Mouse (Mus musculus): ENCODE results near the gene Mthfr. TPM values are rescaled to one million over a fixed set of nuclear protein-coding genes. Genes with fewer than 3 reads are reported as not detected.
A peak's percentile ranks its signal among the peaks of the same experiment; 100 is the strongest.

Gene Mthfr
- polyA plus RNA-seq, 1 experiment from 2014 or later, result 4.5 TPM

- no peak overlapping the region for H3K27ac ChIP-seq (ENCODE audit: low read depth)
- no peaks in the 10 kb centered on the region for H3K36me3 ChIP-seq (replicated peaks; ENCODE audit: insufficient read depth, low read length)
- no peaks in the 10 kb centered on the region for H3K9me3 ChIP-seq (ENCODE audit: low read length)
- H3K4me3 ChIP-seq (ENCODE audit: low read depth, low read length), result no peak overlapping the region
- no peak for DNase-seq
- H3K4me1 ChIP-seq (ENCODE audit: insufficient read depth), result peaks cover 4% of the 10 kb centered on the region; the same call in 1 of the 2 replicates
- no peaks in the 10 kb centered on the region for H3K27me3 ChIP-seq (ENCODE audit: insufficient read depth, low read length)
- H3K9ac ChIP-seq (replicated peaks), result no peak overlapping the region
- WGBS (ENCODE audit: insufficient replicate concordance), result 79% methylated on average over 3 of the region's 3 CpGs
- H3K4me2 ChIP-seq (ENCODE audit: low read depth, low read length), result no peak overlapping the region
- no peak for TF ChIP-seq CTCF (IDR thresholded peaks at IDR 0.05; ENCODE audit: low read depth)
- TF ChIP-seq EP300 (IDR thresholded peaks at IDR 0.05; ENCODE audit: low read depth), result no peak
- ATAC-seq, result no peak
Measured at GRCm38 (mm10) chr4:148104146-148104545, 65.3 kb downstream of the Mthfr start.

DNA sequence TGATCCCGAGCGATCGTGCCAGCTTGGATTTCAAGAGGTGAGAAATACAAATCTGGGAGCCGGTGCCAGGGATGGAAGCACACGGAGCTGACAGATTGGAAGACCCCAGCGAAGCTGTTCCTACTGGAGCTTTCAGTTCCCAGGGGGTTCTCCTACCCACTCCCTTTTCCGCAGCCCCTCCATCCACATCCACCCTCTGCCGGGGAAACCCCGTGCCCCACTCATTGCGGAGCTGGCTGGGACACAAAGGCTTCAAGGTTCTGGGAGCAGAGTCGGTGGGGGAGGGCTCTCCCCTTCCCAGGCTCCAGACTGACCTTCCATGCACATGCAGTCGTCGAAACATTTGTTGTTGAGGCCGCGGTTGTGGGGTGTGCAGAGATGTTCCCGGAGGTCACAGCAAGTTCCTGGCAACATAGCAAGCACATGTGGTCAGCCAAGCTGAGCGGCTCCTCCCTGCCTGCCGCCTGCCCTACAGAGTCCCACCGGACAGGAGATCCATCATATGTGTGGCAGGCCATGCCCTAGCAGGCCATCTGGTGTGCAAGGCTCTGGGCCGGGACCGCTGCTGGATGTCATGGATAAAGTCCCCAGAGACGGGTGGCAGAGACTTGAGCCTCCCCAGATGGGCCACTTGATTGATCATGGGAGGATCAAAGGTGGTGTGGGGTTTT is 68.9 kb downstream of the Mthfr start:
- no peaks in the 10 kb centered on the region for H3K27me3 ChIP-seq (ENCODE audit: insufficient read depth, low read length)
- TF ChIP-seq EP300 (IDR thresholded peaks at IDR 0.05; ENCODE audit: low read depth) (no peak), CTCF (IDR thresholded peaks at IDR 0.05; ENCODE audit: low read depth) (no peak)
- no peak for ATAC-seq
- no peak overlapping the region for H3K4me3 ChIP-seq (ENCODE audit: low read depth, low read length)
- H3K36me3 ChIP-seq (replicated peaks; ENCODE audit: insufficient read depth, low read length), result no peaks in the 10 kb centered on the region
- H3K9me3 ChIP-seq (ENCODE audit: low read length), result no peaks in the 10 kb centered on the region
- DNase-seq, result no peak
- no peaks in the 10 kb centered on the region for H3K4me1 ChIP-seq (ENCODE audit: insufficient read depth)
- no peak overlapping the region for H3K27ac ChIP-seq (ENCODE audit: low read depth)
- WGBS (ENCODE audit: insufficient replicate concordance), result 53% methylated on average over 22 of the region's 22 CpGs
- H3K4me2 ChIP-seq (ENCODE audit: low read depth, low read length), result no peak overlapping the region
- H3K9ac ChIP-seq (replicated peaks), result no peak overlapping the region

DNA sequence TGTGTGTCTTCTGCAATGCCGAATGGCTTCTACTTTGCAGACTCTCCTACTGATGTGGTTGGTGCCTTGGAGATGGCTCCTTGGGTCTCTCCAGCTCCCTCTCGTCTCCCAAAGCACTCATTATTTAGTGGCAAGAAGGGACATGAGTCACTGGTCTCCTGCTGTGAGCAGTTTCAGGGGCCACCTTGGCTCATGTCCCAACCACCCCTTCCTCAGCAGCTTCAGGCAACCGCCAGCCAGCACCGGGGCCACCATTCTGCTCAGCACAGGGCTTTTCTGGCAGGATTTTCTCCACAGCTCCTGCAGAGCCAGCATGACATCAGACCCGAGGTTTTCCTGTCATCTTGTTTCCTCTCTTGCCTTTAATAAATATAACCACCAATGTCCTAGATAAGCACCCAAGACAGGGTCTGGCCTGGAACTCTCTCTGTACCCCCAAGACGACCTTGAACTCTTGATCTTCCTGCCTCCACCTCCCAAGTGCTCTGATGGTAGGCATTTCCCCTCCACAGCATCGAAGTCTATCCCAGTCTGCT is 69.8 kb downstream of the Mthfr start:
- H3K4me1 ChIP-seq (ENCODE audit: insufficient read depth), result no peaks in the 10 kb centered on the region
- H3K27ac ChIP-seq (ENCODE audit: low read depth), result 0 out of 2 replicates have a peak overlapping the region, but pooled peaks have one; percentile 16
- H3K36me3 ChIP-seq (replicated peaks; ENCODE audit: insufficient read depth, low read length), result no peaks in the 10 kb centered on the region
- TF ChIP-seq CTCF (IDR thresholded peaks at IDR 0.05; ENCODE audit: low read depth) (no peak), EP300 (IDR thresholded peaks at IDR 0.05; ENCODE audit: low read depth) (no peak)
- ATAC-seq (peak; percentile 41), DNase-seq (no peak)
- no peaks in the 10 kb centered on the region for H3K27me3 ChIP-seq (ENCODE audit: insufficient read depth, low read length)
- no peak overlapping the region for H3K4me3 ChIP-seq (ENCODE audit: low read depth, low read length)
- no peak overlapping the region for H3K9ac ChIP-seq (replicated peaks)
- H3K4me2 ChIP-seq (ENCODE audit: low read depth, low read length), result no peak overlapping the region
- WGBS (ENCODE audit: insufficient replicate concordance), result 31% methylated on average over 7 of the region's 7 CpGs
- no peaks in the 10 kb centered on the region for H3K9me3 ChIP-seq (ENCODE audit: low read length)

Other genes starting within 250 kb of the Mthfr start
- 2.5 and 2.8 TPM in 2 replicates for gene Zfp984, start 229.3 kb upstream of the Mthfr start, polyA plus RNA-seq (2015; fragmentation: Nextera tagmentation; extraction: Ambion mirVana)
- gene Zfp933, start 190.7 kb upstream of the Mthfr start, polyA plus RNA-seq (2015; fragmentation: Nextera tagmentation; extraction: Ambion mirVana), result 1.6 and 1.7 TPM in 2 replicates
- 17.5 and 19.0 TPM in 2 replicates for gene Miip, start 170.3 kb upstream of the Mthfr start, polyA plus RNA-seq (2015; fragmentation: Nextera tagmentation; extraction: Ambion mirVana)
- 0.90 TPM in 2 replicates for gene Fv1, start 170.1 kb upstream of the Mthfr start, polyA plus RNA-seq (2015; fragmentation: Nextera tagmentation; extraction: Ambion mirVana)
- gene Mfn2, start 134.4 kb upstream of the Mthfr start, polyA plus RNA-seq (2015; fragmentation: Nextera tagmentation; extraction: Ambion mirVana), result 12.3 and 14.1 TPM in 2 replicates
- gene Plod1, start 102.3 kb upstream of the Mthfr start, polyA plus RNA-seq (2015; fragmentation: Nextera tagmentation; extraction: Ambion mirVana), result 24.8 and 25.4 TPM in 2 replicates
- 6.5 and 8.5 TPM in 2 replicates for gene 2510039O18Rik, start 98.2 kb upstream of the Mthfr start, polyA plus RNA-seq (2015; fragmentation: Nextera tagmentation; extraction: Ambion mirVana)
- gene Nppb, start 53.3 kb upstream of the Mthfr start, polyA plus RNA-seq (2015; fragmentation: Nextera tagmentation; extraction: Ambion mirVana), result not detected in 2 replicates
- gene Nppa, start 38.4 kb upstream of the Mthfr start, polyA plus RNA-seq (2015; fragmentation: Nextera tagmentation; extraction: Ambion mirVana), result 0.13 TPM in 1 of 2 replicates, not detected in the other
- gene Clcn6, start 256 bp upstream of the Mthfr start, polyA plus RNA-seq (2015; fragmentation: Nextera tagmentation; extraction: Ambion mirVana), result 0.52 and 0.79 TPM in 2 replicates
- 10.4 and 10.8 TPM in 2 replicates for gene Agtrap, start 49.0 kb downstream of the Mthfr start, polyA plus RNA-seq (2015; fragmentation: Nextera tagmentation; extraction: Ambion mirVana)
- gene Mad2l2, start 91.3 kb downstream of the Mthfr start, polyA plus RNA-seq (2015; fragmentation: Nextera tagmentation; extraction: Ambion mirVana), result 16.9 and 18.8 TPM in 2 replicates
- 0.04 and 0.05 TPM in 2 replicates for gene Draxin, start 91.6 kb downstream of the Mthfr start, polyA plus RNA-seq (2015; fragmentation: Nextera tagmentation; extraction: Ambion mirVana)
- gene Fbxo6, start 113.1 kb downstream of the Mthfr start, polyA plus RNA-seq (2015; fragmentation: Nextera tagmentation; extraction: Ambion mirVana), result 30.1 and 32.0 TPM in 2 replicates
- gene Fbxo44, start 121.4 kb downstream of the Mthfr start, polyA plus RNA-seq (2015; fragmentation: Nextera tagmentation; extraction: Ambion mirVana), result 0.81 and 0.97 TPM in 2 replicates
- 0.19 TPM in 1 of 2 replicates, not detected in the other for gene Fbxo2, start 121.5 kb downstream of the Mthfr start, polyA plus RNA-seq (2015; fragmentation: Nextera tagmentation; extraction: Ambion mirVana)
- not detected in 2 replicates for gene Disp3, start 248.9 kb downstream of the Mthfr start, polyA plus RNA-seq (2015; fragmentation: Nextera tagmentation; extraction: Ambion mirVana)

Measured in liver, postnatal 0 days (tissue).